Mouse (Mus musculus) right cerebral cortex, adult 18-20 months (tissue): ENCODE data around the gene Lama5.

Source experiments
- DNase-seq: peaks from one replicate; pipeline ENCODE4 v3.0.0; 2022; ENCODE audit warnings: mixed read lengths

The Lama5 gene

GRCm38 (mm10) chr2:180133231-180133630 lies 92.4 kb downstream of the Lama5 start:
- DNase-seq = no peak

GRCm38 (mm10) chr2:180127675-180128074 lies 98.0 kb downstream of the Lama5 start:
- DNase-seq = no peak
